Mouse (Mus musculus): Measurements from ENCODE around the gene Tspan31. TPM values are rescaled to one million over a fixed set of nuclear protein-coding genes. Genes with fewer than 3 reads are reported as not detected.
"Not testable (repeated sequence)": the region's sequence is repeated elsewhere in the genome, so short reads cannot be mapped to it uniquely, and the experiment has no call there.

Gene Tspan31
- total RNA-seq, 2 experiments from 2014 or later = 49.2 to 49.7 TPM

DNA sequence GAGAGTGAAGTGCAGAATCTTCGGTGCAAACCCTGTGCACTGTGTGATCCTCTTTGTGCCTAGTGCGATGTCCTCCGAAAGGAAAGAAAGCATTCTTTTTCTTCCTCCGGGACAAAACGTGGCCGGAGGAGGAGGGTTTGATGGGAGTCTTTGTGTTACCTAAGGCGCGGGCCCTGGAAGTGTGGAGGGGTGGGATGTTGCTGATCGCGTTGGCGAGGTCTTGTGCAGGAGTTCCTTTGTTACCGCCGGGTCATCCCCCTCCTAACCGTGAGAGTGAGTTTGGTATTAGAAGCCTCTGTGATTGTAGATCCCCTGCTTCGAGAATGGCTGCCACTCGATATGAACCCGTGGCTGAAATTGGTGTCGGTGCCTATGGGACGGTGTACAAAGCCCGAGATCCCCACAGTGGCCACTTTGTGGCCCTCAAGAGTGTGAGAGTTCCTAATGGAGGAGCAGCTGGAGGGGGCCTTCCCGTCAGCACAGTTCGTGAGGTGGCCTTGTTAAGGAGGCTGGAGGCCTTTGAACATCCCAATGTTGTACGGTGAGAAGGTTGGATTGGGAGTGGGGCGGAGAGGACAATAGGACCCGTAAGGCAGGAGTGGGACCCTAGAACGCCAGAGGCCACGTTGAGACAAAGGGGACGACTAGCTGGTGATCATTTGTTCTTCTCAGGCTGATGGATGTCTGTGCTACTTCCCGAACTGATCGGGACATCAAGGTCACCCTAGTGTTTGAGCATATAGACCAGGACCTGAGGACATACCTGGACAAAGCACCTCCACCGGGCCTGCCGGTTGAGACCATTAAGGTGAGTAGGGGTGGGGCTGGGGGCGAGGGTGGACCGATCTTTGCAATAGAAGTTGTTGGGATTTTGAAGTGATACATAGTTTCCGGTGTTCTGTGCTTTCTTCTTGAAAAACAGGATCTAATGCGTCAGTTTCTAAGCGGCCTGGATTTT, 5.9 kb downstream of the Tspan31 start:
- no peak for DNase-seq

DNA sequence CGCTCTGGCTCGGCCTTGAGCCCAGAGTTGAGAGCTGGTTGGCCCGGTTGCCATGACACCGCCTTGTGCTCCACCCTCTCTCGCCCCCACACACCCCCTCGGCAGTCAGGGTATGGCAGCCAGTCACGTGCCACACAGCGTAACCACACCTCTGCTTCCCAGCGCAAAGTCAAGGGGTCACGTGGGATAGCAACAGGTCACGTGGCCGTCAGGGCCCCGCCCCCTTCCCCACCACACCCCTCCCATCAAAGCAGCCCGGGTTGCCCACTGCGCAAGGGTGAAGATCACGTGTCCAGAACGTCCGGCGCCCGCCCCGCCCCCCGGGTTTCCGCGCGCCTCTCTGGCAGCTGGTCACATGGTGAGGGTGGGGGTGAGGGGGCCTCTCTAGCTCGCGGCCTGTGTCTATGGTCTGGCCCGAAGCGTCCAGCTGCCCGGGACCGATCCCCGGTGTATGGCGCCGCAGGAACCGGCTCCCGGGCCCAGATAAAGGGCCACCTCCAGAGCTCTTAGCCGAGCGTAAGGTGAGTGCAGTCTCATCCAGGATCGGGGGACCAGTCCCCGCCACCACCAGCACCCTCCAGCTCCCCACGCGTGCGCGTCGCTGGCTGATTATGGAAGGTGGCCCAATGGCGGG, 6.7 kb downstream of the Tspan31 start, which contains the start of gene Cdk4:
Gene Cdk4, plus strand, starts transcription at position 296 of the 634 bp plus-strand sequence.
- peak; percentile 99 for DNase-seq

DNA sequence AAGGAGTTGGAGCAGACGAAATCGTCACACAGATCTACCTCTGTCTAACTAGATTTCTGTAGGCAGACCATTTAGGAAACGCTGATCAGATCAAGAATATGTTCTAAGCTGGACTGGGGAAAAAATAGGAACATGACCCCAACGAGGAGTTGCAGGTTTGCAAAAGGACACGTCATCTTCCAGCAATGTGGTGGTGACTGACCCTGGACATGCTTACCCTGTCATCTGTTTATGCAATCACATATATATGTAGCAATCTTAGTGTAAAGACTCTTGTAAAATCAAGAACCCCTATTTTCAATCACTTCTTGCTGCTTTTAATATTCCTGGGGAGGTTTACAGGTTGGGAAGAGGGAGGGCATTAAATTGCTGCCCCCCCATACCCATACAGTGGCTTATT, 7.6 kb downstream of the Tspan31 start:
- no peak for DNase-seq

DNA sequence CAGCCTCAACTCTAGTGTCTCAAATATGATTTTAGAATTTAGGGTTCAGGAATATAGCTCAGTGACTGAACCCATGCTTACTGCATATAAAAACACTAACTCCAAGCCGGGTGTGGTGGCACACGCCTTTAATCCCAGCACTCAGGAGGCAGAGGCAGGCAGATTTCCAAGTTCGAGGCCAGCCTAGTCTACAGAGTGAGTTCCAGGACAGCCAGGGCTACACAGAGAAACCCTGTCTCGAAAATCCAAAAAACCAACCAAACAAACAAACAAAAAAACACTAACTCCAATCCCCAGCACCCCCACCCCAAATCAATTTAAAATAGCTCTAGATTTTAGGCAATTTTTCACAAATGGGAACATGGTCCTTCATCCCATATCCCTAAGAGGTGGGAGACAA, 8.0 kb downstream of the Tspan31 start:
- not testable (repeated sequence) for DNase-seq

DNA sequence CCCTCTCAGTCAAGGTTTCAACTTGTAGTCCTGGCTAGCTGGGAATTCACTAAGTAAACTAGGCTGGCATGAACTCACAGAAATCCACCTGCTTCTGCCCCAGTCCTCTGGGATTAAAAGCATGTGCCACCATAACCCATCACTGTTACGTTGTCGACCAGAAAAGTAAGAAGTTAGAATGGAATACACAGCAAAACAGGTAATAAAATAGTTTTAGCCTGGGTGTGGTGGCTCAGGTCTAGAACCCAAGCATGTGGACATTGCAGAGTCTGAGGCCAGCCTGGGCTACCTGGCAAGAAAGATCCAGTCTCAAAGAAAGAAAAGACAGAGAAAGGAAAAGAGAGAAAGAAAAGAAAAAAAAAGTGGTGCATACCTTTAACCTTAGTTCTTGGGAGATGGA, 8.6 kb downstream of the Tspan31 start:
- DNase-seq = no peak

DNA sequence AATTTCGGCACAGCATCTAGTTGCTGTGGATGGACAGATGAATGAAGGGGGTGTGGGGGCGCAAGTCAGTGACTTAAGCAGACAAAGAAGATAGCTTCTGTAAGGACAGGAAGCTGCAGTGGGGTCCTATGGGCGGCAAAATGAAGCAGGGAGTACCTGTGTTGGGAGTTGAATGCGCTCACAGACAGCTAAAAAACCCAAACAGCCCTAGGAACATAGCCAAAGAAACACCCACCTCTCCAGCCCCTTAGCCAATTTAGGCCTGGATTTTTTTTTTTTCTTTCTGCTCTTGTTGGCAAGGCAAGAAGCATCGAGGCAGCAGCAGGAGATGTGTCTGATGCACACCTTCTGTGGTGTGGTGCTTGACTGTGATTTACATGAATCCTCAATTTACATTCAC, 9.0 kb downstream of the Tspan31 start:
- DNase-seq = no peak

DNA sequence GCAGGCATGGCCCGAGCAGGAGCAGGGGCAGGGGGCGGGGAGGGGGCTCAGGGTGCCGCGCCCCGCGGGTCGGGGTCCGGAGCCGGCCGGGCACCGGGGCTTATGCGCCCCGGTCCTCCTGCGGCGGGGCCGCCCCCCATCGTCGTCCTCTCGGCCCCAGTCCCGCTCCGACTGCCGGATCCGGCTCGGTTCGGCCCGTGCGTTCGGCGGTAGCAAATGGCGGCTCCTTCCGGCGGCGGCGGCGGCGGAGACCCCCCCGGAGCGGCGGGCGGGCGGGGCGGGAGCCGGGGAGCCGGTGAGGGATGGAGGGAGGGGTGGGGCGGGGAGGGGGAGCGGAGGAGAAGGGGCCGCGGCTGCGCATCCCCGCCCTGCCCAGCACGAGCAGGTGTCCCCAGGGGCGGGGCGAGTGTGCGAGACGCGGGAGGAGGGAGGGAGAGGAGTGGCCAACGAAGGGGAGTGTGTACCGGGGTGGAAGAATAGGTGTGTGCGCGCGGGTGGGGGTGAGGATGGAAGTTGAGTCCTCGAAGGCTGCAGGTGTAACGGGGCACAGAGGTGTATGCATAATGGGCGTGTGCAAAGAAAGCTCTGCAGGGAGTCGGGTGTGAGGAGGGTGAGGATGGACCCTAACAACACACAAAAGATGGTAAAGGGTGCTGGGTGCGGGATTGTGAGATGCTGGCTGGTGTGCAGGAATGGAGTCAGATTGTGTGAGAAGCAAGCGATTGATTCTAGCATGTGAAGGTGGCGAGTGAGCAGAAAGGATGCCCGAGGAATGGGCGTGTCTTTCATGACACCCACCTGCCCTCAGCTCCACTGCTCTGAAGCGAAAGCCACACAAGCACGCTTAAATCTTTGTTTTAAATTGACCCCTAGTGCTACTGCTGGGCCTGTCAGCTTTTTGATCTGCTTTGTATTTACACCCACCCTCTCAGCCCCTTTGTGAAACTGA, 9.8 kb downstream of the Tspan31 start, which contains the start of gene March9:
Gene March9, minus strand, starts transcription at position 217 of the 949 bp plus-strand sequence.
- DNase-seq = peak; percentile 44

DNA sequence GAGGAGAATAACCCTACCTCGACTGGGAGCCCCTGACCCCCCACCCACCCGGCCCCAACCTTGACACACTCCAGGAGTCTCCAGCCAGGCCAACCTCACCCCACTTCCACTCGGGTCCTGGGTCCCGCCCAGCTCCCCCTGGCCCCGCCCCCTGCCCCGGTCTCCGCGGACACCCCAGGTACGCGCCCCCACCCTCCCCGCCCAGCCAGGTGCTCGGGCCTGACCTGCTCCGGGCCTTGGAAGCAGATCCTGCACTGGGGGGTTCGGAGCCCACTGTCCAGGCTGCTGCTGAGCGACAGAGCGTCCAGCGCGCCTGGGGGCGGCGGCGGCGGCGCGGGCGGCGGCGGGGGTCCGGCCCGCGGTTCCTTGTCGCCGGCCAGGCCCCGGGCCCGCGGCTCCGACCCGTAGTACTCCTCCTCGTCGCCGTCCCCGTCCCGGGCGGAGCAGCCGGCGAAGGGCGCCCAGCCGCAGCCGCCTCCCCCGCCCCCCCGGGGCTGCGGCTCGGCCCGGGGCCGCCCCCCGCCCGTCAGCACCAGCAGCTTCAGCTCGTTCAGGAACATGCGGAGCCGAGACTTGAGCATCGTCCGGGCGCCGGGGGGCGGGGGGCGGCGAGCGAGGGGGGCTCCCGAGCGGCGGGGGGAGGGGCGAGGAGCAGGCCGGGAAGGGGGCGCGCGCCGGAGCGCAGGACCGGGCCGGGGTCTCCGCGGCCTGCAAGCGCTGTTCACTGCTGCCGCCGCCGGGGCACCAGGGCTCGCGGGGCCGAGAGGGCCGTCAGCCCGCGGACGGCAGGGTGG, 10.7 kb downstream of the Tspan31 start:
- no peak for DNase-seq

DNA sequence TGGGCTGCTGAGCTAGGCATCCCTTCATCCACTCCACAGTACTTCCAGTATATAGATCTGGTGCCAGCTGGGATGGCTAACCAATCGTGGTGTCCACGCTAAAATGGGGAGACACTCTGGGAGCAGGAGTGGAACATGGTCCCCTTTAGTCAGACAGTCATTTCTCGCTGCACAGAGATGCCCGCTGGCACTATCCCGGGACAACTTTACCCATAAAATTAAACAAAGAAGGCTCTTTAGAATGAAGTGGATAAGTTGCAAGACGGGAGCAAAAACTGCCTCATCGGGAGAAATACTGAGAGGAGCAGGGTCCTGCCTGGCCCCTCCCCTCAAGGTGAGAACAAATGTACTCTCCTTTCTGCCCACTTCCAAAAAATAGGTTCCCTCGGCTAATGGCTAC, 11.4 kb downstream of the Tspan31 start:
- no peak for DNase-seq

DNA sequence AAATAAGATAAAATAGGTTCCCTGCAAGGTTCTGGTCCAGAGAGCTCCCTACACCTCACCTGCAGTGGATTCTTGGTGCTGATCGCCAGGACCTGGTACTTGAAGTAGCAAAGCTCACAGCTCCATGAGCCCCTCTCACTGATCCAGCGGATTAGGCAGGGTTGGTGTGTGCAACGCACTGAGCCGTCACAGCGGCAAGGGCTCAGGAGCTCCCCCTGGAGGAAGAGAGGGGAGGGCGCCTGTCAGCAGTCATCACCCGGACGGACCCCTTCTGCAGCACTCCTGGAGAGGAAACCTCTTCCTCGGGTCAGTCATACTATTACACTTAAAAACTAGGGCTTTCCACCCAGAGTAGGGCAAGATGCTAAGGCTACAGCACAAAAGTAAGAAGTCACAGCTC, 11.9 kb downstream of the Tspan31 start:
- peak; percentile 84 for DNase-seq

DNA sequence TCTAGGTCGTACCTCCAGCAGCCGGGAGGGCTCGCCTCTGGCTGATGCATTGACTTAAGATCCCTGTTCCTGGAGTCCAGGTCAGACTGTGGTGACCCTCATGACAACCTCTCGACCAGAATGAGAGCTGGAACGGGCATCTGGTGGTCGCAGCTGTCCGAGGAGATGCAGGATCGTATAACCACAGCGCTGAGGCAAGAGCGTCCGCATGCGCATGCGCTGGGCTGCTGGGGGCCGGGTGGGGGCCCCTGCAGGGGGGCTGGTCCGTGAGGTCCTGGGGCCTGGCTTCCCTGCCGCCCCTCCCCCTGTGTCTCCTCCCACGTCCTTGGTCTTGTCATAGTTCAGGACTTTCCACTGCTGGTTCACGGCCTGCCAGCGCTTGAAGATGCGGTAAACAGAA, 13.6 kb downstream of the Tspan31 start:
- no peak for DNase-seq

DNA sequence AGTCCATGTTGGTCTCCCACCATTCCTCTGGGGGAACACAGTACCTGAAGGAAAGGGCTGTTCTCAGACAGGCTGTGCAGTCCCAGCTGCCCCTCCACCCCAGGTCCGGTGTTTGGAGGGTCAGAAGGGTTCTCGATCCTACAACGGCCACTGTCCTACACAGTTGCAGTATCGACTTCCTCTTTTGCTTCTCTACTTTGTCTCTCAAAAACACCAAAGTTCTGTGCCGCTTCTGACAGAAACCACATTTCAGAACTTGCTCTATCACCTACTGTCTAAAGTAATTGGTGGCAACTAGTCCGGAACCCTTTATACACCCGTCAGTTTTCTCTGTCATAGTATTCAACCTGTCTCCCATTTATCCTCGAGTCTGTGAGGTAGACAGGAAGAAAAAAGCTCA, 14.7 kb downstream of the Tspan31 start:
- DNase-seq = no peak

DNA sequence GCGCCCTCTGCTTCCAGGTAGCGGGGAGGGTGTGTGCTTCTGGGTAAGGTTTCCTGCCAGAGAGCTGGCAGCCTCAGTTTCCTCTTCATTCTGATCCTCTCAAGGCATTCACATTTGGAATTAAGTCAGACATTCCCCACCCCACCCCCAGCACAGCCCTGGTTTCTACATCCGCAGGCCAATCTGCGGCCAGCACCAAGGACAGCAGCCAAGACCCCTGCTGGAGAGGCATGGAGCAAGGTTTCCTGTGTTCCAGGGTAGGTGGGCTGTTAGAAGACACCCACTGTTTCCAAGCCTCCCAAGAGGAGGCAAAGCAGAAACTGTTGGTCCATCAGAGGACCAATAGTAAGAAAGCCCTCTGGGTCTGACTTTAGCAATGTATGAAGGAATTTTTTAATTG, 15.4 kb downstream of the Tspan31 start:
- DNase-seq = peak; percentile 42

DNA sequence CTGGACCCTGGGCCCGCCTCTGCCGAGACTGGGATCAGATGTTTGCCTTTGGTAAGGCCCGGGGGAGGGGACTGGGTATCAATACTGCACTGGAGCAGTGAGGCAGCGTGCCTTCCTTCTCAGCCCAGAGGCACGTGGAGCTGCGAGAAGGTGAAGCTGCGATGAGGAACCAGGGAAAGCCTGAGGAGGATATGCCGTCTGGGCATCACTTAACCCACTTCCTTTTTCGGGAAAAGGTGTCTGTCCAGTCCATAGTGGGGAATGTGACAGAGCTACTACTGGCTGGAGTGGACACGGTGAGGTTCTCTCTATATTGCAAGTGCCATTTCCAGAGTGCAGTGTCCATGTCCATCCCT, 20.0 kb downstream of the Tspan31 start:
- DNase-seq = no peak

DNA sequence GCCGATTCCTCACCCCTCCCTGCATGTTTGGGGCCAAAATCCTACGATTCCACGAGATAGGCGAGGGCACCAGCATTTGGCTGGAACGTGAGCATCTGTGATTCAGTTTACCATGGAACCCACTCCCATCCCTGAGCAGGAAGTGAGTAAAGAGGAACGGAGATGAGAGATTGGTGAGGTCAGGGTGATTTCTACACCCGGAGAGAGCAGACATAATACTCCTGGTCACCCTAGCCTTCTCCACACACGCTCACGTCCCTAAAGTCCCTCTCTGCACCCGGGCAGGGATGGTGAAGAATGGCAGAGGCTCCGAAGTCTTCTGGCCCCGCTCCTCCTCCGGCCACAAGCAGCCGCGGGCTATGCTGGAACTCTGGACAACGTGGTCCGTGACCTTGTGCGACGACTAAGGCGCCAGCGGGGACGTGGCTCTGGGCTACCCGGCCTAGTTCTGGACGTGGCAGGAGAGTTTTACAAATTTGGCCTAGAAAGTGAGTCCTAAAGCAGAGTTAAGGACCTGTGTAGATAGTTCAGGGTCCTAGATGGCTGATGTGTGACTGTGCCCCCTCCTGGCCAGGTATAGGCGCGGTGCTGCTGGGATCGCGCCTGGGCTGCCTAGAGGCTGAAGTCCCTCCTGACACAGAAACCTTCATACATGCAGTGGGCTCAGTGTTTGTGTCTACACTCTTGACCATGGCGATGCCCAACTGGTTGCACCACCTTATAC, 20.5 kb downstream of the Tspan31 start:
- DNase-seq = no peak

DNA sequence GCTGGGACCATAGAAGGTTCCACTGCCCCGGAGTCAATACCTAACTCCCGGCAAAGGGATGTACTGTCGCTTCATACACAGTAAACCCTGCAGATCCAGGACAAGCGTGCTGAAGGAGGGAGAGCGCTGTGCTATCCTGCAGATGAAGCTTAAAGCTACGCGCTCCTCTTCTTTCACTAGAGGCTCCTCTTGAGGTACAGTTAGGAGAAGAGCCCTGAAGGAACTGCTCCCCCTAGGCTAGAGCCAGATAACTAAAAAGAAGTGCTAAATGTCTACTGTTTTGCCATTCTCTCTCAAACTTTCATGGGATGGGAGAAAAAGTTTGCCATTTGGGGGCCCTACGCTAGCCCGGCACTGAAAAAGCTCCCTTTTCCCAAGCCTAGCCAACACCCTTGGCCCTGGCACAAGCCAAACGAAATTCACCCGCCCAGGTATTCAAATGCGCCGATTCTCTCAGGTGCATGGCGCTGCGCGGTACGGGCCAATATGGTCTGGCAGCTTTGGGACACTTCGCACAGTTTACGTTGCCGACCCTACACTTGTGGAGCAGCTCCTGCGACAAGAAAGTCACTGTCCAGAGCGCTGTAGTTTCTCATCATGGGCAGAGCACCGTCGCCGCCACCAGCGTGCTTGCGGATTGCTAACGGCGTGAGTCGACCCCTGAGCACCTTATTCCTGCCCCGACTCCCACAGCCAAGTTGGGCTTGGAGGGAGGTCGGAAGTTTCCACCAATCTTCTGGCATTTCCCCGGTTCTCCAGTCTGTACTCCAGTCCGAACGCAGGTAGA, 21.3 kb downstream of the Tspan31 start:
- no peak for DNase-seq

DNA sequence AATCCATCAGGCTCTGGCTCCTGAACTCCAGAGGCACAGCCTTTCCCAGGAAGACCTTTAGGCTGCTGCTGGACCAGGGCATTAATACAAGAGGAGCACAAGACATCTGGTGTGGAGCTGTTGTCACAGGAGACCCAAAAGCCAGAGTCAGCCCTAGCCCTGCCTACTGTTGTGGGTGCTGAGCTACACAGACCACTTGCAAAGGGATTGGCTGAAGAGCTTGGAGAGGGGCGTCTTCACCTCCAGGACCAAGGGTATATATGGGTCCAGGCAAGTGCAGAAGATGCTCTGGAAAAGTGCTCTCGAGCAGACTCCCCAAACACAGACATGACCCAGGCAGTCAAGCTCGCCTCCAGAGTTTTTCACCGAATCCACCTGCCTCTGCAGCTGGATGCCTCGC, 22.1 kb downstream of the Tspan31 start, which contains the start of gene Cyp27b1:
Gene Cyp27b1, plus strand, starts transcription at position 297 of the 400 bp plus-strand sequence.
- no peak for DNase-seq

DNA sequence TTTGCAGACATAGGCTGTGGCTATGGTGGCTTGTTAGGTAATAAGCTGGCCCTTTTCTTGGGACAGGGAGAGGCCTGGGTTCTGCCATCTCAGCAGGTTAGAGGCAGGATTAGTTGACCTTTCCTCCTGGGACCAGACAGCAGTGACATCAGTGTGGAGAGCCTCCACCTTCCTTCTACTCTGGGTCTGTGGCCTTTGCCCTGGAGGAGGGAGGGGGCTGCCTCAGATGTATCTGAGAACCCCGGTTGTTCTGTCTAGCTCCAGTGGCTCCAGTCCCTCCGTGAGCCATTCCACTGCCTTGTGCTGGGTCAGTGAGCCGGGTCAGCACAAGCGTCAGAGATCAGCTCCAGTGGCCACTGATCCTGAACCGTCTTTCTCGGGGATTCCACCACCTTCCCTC, 26.9 kb downstream of the Tspan31 start:
- DNase-seq = no peak

DNA sequence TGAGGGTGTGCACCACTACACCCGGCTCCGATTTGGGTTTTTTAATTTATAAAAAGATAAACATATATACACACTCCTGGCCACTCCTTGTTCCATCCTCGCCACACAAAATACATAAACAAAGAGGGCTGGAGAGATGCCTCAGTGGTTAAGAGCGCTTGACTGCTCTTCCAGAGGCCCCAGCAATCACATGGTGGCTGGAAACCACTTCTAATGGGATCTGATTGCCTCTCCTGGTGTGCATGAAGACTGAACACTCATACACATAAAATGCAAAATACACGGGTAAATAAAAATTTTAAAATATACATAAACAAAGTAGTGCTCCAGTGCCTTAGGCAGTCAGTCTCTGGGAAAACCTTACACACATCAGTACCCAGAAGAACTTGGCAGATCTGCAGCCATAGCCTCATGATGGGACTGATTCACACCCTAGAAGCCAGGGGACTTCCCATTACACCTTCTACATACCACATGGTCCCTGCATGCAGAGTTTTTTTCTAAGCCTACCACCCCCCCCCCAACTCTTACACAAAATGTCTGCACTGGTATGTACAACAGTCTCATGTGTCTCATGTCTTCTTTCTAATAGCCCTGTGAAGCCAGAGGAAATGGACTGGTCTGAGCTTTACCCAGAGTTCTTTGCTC, 27.5 kb downstream of the Tspan31 start:
- DNase-seq = no peak

Measured in heart, postnatal 4 days (tissue).